Comparison of ENCODE assay signal across 9 mouse cellular contexts in the genomic region with DNA sequence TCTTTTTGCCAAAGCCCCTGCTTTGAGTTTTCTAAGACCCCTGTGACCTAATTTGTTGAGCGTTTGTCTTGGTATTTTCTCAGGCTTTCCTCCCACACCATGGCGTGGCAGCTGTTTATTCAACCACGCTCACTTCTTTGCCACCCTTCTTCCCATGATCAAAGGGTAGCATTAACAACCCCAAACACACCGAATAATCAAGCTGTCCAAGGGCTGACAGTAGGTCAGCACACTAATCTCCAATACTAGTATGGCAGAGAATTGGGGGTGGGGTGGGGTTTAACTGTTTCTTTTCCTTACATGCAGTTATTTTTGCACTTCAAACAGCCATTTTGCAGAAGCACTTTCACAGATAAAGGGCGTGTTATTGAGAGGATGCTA. TPM values are rescaled to one million over a fixed set of nuclear protein-coding genes. Genes with fewer than 3 reads are reported as not detected.
DNase-seq lines count a peak whose midpoint lies in the region; ATAC-seq and TF ChIP-seq lines count a peak whose summit lies in the region.
"Had no signal": no experiment of that assay in that cellular context is flagged by ENCODE, and none has a peak within 500 bp of the region (broad histone marks: within the 10 kb centered on the region; RNA-seq: fewer than 3 reads in every experiment).

No protein-coding gene starts in this region.

- H3K9ac ChIP-seq in heart, embryonic 11.5 days (ENCODE audit: low read depth, low read length) = no peak overlapping the region
- H3K9ac ChIP-seq in kidney, embryonic 16.5 days (replicated peaks; ENCODE audit: low read length) = no peak overlapping the region
- no peak overlapping the region for H3K9ac ChIP-seq in limb, embryonic 13.5 days

- H3K4me2 ChIP-seq in heart, embryonic 11.5 days = peak overlapping the region; percentile 63
- peak overlapping the region; percentile 56; the same call in 1 of the 2 replicates for H3K4me2 ChIP-seq in kidney, embryonic 16.5 days (replicated peaks; ENCODE audit: low read depth, low read length)
- H3K4me2 ChIP-seq in limb, embryonic 13.5 days (replicated peaks) = peak overlapping the region; percentile 60

- H3K4me1 ChIP-seq in heart, embryonic 11.5 days (ENCODE audit: control insufficient read depth, insufficient read depth, low read length) = peaks cover 11% of the 10 kb centered on the region; the same call in 1 of the 2 replicates
- 0 out of 2 replicates have a peak, but pooled peaks cover 4% of the 10 kb centered on the region for H3K4me1 ChIP-seq in kidney, embryonic 16.5 days (ENCODE audit: insufficient read depth, low read length)
- H3K4me1 ChIP-seq in kidney, adult 2 months (ENCODE audit: control insufficient read depth, insufficient read depth, low read length) = no peaks in the 10 kb centered on the region
- H3K4me1 ChIP-seq in limb, embryonic 13.5 days = no peaks in the 10 kb centered on the region

- no peak overlapping the region for H3K27ac ChIP-seq in heart, embryonic 11.5 days (ENCODE audit: low read depth, low read length)
- no peak overlapping the region for H3K27ac ChIP-seq in kidney, embryonic 16.5 days (ENCODE audit: low read length)
- H3K27ac ChIP-seq in kidney, adult 2 months (ENCODE audit: insufficient read depth, low read depth, low read length) = no peak overlapping the region
- no peak overlapping the region for H3K27ac ChIP-seq in limb, embryonic 13.5 days

- DNase-seq in heart, adult 11 months = no peak
- no peak for DNase-seq in kidney, adult 2 months
- DNase-seq in ZHBTc4 (ENCODE audit: low read depth, low spot score) = peak; percentile 28
- DNase-seq in cerebellum, postnatal 14 days = no peak

- no peaks in the 10 kb centered on the region for H3K36me3 ChIP-seq in heart, embryonic 11.5 days (ENCODE audit: control insufficient read depth, insufficient read depth, low read length)
- H3K36me3 ChIP-seq in kidney, embryonic 16.5 days (ENCODE audit: insufficient read depth, low read length) = no peaks in the 10 kb centered on the region
- H3K36me3 ChIP-seq in kidney, adult 2 months (ENCODE audit: control insufficient read depth, insufficient read depth, low read length) = no peaks in the 10 kb centered on the region
- H3K36me3 ChIP-seq in limb, embryonic 13.5 days = no peaks in the 10 kb centered on the region

- 25% methylated on average over 5 of the region's 5 CpGs for WGBS in heart, embryonic 11.5 days (ENCODE audit: insufficient replicate concordance)
- WGBS in kidney, embryonic 16.5 days = 20% methylated on average over 5 of the region's 5 CpGs
- 52% methylated on average over 5 of the region's 5 CpGs for WGBS in kidney, adult 2 months
- WGBS in limb, embryonic 13.5 days = 23% methylated on average over 5 of the region's 5 CpGs

- no peak for ATAC-seq in heart, embryonic 11.5 days (replicated peaks; ENCODE audit: insufficient number of reproducible peaks, low FRiP score, low TSS enrichment)
- ATAC-seq in kidney, embryonic 16.5 days (ENCODE audit: low FRiP score, low TSS enrichment) = 0 out of 2 replicates have a peak, but pooled peaks have one; percentile 33
- ATAC-seq in limb, embryonic 13.5 days (ENCODE audit: low FRiP score, low read depth) = no peak
- ATAC-seq in granulocyte monocyte progenitor cell, adult 5-6 weeks (replicated peaks; ENCODE audit: poor library complexity, severe bottlenecking) = no peak

- no peak overlapping the region for H3K4me3 ChIP-seq in heart, embryonic 11.5 days (ENCODE audit: low read depth, low read length)
- H3K4me3 ChIP-seq in kidney, embryonic 16.5 days (ENCODE audit: low read length) = no peak overlapping the region
- H3K4me3 ChIP-seq in kidney, adult 2 months (ENCODE audit: insufficient read depth, low read depth, low read length) = no peak overlapping the region
- no peak overlapping the region for H3K4me3 ChIP-seq in limb, embryonic 13.5 days

- H3K9me3 ChIP-seq in heart, embryonic 11.5 days (replicated peaks; ENCODE audit: control insufficient read depth, low read length) = no peaks in the 10 kb centered on the region
- no peaks in the 10 kb centered on the region for H3K9me3 ChIP-seq in kidney, embryonic 16.5 days (ENCODE audit: low read length)
- H3K9me3 ChIP-seq in limb, embryonic 13.5 days = no peaks in the 10 kb centered on the region
- H3K9me3 ChIP-seq: G1E had no signal

- no peak for TF ChIP-seq CTCF in kidney, adult 2 months (conservative IDR thresholded peaks at IDR 0.05; ENCODE audit: insufficient read depth, insufficient read length, low read depth, low read length)

- H3K27me3 ChIP-seq in heart, embryonic 11.5 days (ENCODE audit: control insufficient read depth, insufficient read depth, low read length) = no peaks in the 10 kb centered on the region
- no peaks in the 10 kb centered on the region for H3K27me3 ChIP-seq in kidney, embryonic 16.5 days (ENCODE audit: insufficient read depth, low read length)
- no peaks in the 10 kb centered on the region for H3K27me3 ChIP-seq in kidney, adult 2 months (replicated peaks; ENCODE audit: control insufficient read depth, insufficient read depth, low read length)
- H3K27me3 ChIP-seq in limb, embryonic 13.5 days = peaks cover 6% of the 10 kb centered on the region; the same call in 1 of the 2 replicates

- no peak for TF ChIP-seq POLR2A in kidney, adult 2 months (IDR thresholded peaks at IDR 0.05; ENCODE audit: low read depth, low read length)

RNA-seq across cellular contexts. Expression of a gene that starts 21.4 kb away (rescaled TPM):
- 60.3 and 67.0 TPM in 2 replicates for polyA plus RNA-seq in heart, embryonic 11.5 days (2014; fragmentation: Nextera tagmentation; extraction: Ambion mirVana)
- 54.6 and 59.1 TPM in 2 replicates for polyA plus RNA-seq in kidney, embryonic 16.5 days (2015; fragmentation: Nextera tagmentation; extraction: Ambion mirVana)
- polyA plus RNA-seq in kidney, adult 2 months (2012; rRNA removed) = 25.7 and 29.2 TPM in 2 replicates
- 56.6 and 60.8 TPM in 2 replicates for polyA plus RNA-seq in limb, embryonic 13.5 days (2015; fragmentation: Nextera tagmentation; extraction: Ambion mirVana)
- total RNA-seq in granulocyte monocyte progenitor cell, adult 5-6 weeks (2014; fragmentation: Nextera tagmentation) = 44.6 and 48.1 TPM in 2 replicates
- 11.1 and 14.0 TPM in 2 replicates for total RNA-seq in granulocyte monocyte progenitor cell, adult 5-6 weeks (2017)
